Mouse (Mus musculus): ENCODE data around the gene Tenm4.

- TF ChIP-seq CTCF (IDR thresholded peaks at IDR 0.05) (no peak), EP300 (IDR thresholded peaks at IDR 0.05) (no peak)
These were observed 416.4 kb downstream of the Tenm4 start for GRCm38 (mm10) chr7:96587403-96587802.

All from lung, postnatal 0 days (tissue).